Mouse (Mus musculus) small intestine, adult 2 months (tissue): Measurements from ENCODE around the gene Hcfc1r1.

ENCODE experiments used
- CTCF ChIP-seq: fragments of 200-500 bp; IDR thresholded peaks from 2 replicates; pipeline ENCODE4 v1.5.1; 2012; ENCODE audit warnings: low read depth, mild to moderate bottlenecking, control low read depth, inconsistent platforms, low read length, moderate library complexity, mixed read lengths; ENCODE audit not compliant: insufficient replicate concordance, insufficient read length; ENCODE audit errors: extremely low read depth
- POLR2A ChIP-seq: fragments of 200-500 bp; IDR thresholded peaks from 2 replicates; pipeline ENCODE4 v1.6.1; 2012; ENCODE audit warnings: low read depth, mild to moderate bottlenecking, control low read depth, inconsistent platforms, low read length, moderate library complexity

- TF ChIP-seq CTCF (no peak), POLR2A (no peak)
Observed at GRCm38 (mm10) chr17:23681086-23681485, 7.7 kb downstream of the Hcfc1r1 start.
